Mouse (Mus musculus): ENCODE data around the gene Nlrc5.

- no peak for TF ChIP-seq CTCF (IDR thresholded peaks at IDR 0.05 in 2 of 3, conservative IDR thresholded peaks at IDR 0.05 in 1 of 3; ENCODE audit: control insufficient read depth in 1 of 3, insufficient read depth in 1 of 3, low read depth in 2 of 3, low read length in 3 of 3, poor library complexity in 1 of 3, severe bottlenecking in 1 of 3)
- TF ChIP-seq POLR2AphosphoS2 (IDR thresholded peaks at IDR 0.05; ENCODE audit: low read length) = no peak
- no peak for TF ChIP-seq EP300 (IDR thresholded peaks at IDR 0.05; ENCODE audit: low read depth in 1 of 2, low read length in 2 of 2)
- TF ChIP-seq GATA1 (IDR thresholded peaks at IDR 0.05; ENCODE audit: low read depth, low read length) = no peak
- TF ChIP-seq CHD2 (IDR thresholded peaks at IDR 0.05; ENCODE audit: low read length) = no peak
- TF ChIP-seq MXI1 (IDR thresholded peaks at IDR 0.05; ENCODE audit: low read depth, low read length) = no peak
- TF ChIP-seq MAFK (IDR thresholded peaks at IDR 0.05; ENCODE audit: borderline replicate concordance, low read depth, low read length) = no peak
Measured at GRCm38 (mm10) chr8:94436900-94437299, 2.7 kb downstream of the Nlrc5 start.
